Mouse (Mus musculus): ENCODE data around the gene Oxct2a. TPM values are rescaled to one million over a fixed set of nuclear protein-coding genes. Genes with fewer than 3 reads are reported as not detected.
A peak's percentile ranks its signal among the peaks of the same experiment; 100 is the strongest.
"Not testable (repeated sequence)": the region's sequence is repeated elsewhere in the genome, so short reads cannot be mapped to it uniquely, and the experiment has no call there.

Oxct2a gene
- polyA plus RNA-seq, 1 experiment from 2014 or later = not detected

DNA sequence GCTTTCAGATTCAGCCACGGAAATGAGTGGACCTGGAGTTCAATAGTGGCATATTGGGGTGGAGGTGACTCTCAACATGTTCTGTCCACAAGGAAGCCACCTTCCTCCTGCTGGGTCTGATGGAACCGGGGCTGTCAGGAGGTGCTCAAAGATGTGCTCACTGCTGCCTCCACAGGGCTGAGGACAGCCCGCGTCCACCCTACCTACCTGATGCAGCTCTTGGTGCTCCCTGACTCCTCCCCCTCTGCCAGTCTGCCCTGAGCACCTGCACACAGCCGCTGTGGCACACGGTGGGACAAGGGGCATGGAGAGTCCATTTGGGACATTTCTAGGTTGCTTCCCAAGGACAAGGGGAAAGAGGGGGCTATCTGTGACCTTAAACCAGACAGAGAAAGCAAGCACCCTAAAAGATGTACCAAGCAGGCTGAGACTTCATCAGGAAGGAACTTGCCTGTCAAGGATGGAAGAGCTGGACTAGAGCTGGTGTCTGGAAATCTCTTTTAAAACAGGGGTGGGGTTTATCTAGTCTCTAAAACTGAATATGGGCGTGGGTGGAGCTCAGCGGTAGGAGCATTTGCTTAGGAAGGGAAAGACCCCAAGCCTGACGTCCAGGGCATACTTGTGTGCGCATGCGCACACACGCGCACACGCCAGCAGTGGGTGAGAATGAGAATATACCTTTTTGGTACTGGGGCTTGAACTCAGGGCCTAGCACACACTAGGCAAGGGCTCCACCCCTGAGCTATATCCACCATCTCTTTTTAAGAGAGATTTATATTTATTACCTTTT is 12.6 kb upstream of the Oxct2a start:
- Histone ChIP-seq H3K9me3 (0 out of 2 replicates have a peak, but pooled peaks cover 7% of the 10 kb centered on the region), H3K4me2 (no peak overlapping the region), H3K27ac (replicated peaks) (no peak overlapping the region), H3K4me3 (no peak overlapping the region), H3K27me3 (replicated peaks) (peaks cover 27% of the 10 kb centered on the region), H3K36me3 (no peaks in the 10 kb centered on the region), H3K4me1 (no peaks in the 10 kb centered on the region), H3K9ac (no peak overlapping the region)
- no peak for ATAC-seq (ENCODE audit: extremely low read depth, insufficient number of reproducible peaks, low FRiP score, low TSS enrichment)
- WGBS = 63% methylated on average over 14 of the region's 14 CpGs

DNA sequence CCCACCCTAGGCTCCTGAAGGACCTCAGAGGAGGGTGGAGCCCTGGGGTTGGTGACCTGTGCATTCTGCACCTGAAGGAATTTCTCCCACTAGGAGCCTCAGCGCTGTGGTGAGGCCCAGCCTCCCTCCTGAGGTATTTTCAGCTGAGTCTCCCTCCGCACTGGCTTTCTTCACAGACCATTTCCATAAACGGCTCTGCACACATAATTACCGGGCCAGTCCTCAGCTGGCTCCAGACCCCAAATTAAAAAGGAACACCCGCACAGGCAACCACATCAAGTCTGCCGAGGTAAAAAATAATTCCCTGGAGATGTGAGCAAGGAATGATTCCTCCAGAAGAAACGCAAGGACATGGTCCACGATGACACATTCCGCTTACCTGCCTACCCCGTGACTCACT is 11.8 kb upstream of the Oxct2a start:
- H3K4me2 ChIP-seq; H3K4me3 ChIP-seq; ATAC-seq (ENCODE audit: extremely low read depth, insufficient number of reproducible peaks, low FRiP score, low TSS enrichment); H3K9ac ChIP-seq; H3K36me3 ChIP-seq; H3K4me1 ChIP-seq; H3K27ac ChIP-seq (replicated peaks); H3K9me3 ChIP-seq: not testable (repeated sequence)
- H3K27me3 ChIP-seq (replicated peaks) = peaks cover 20% of the 10 kb centered on the region
- WGBS = 69% methylated on average over 10 of the region's 10 CpGs

GRCm38 (mm10) chr4:123334177-123334576 is 10.7 kb upstream of the Oxct2a start:
- 57% methylated on average over 3 of the region's 3 CpGs for WGBS
- no peak overlapping the region for H3K9ac ChIP-seq
- no peak overlapping the region for H3K4me3 ChIP-seq
- no peak overlapping the region for H3K27ac ChIP-seq (replicated peaks)
- no peak overlapping the region for H3K4me2 ChIP-seq
- H3K4me1 ChIP-seq = no peaks in the 10 kb centered on the region
- no peak for ATAC-seq (ENCODE audit: extremely low read depth, insufficient number of reproducible peaks, low FRiP score, low TSS enrichment)
- 0 out of 2 replicates have a peak, but pooled peaks cover 7% of the 10 kb centered on the region for H3K9me3 ChIP-seq
- peaks cover 16% of the 10 kb centered on the region for H3K27me3 ChIP-seq (replicated peaks)
- no peaks in the 10 kb centered on the region for H3K36me3 ChIP-seq

- WGBS = 91% methylated on average over 4 of the region's 4 CpGs
- no peak for ATAC-seq (ENCODE audit: extremely low read depth, insufficient number of reproducible peaks, low FRiP score, low TSS enrichment)
Observed at GRCm38 (mm10) chr4:123333151-123333550, 9.7 kb upstream of the Oxct2a start.

GRCm38 (mm10) chr4:123331961-123332360 is 8.5 kb upstream of the Oxct2a start:
- not testable (repeated sequence) for H3K4me2 ChIP-seq; H3K27ac ChIP-seq (replicated peaks); H3K9ac ChIP-seq; H3K9me3 ChIP-seq; H3K4me1 ChIP-seq; ATAC-seq (ENCODE audit: extremely low read depth, insufficient number of reproducible peaks, low FRiP score, low TSS enrichment); H3K4me3 ChIP-seq; H3K36me3 ChIP-seq
- peaks cover 13% of the 10 kb centered on the region for H3K27me3 ChIP-seq (replicated peaks)
- 88% methylated on average over 1 of the region's 1 CpGs for WGBS

More at GRCm38 (mm10) chr4:123333151-123333550, 9.7 kb upstream of the Oxct2a start:
- 0 out of 2 replicates have a peak, but pooled peaks cover 7% of the 10 kb centered on the region for H3K9me3 ChIP-seq
- H3K27ac ChIP-seq (replicated peaks) = no peak overlapping the region
- no peaks in the 10 kb centered on the region for H3K36me3 ChIP-seq
- H3K27me3 ChIP-seq (replicated peaks) = peaks cover 10% of the 10 kb centered on the region
- H3K9ac ChIP-seq = no peak overlapping the region
- no peak overlapping the region for H3K4me3 ChIP-seq
- H3K4me1 ChIP-seq = no peaks in the 10 kb centered on the region
- no peak overlapping the region for H3K4me2 ChIP-seq

GRCm38 (mm10) chr4:123331326-123331725 is 7.9 kb upstream of the Oxct2a start:
- ATAC-seq (ENCODE audit: extremely low read depth, insufficient number of reproducible peaks, low FRiP score, low TSS enrichment) = no peak
- Histone ChIP-seq H3K9ac (no peak overlapping the region), H3K36me3 (no peaks in the 10 kb centered on the region), H3K4me2 (no peak overlapping the region), H3K27me3 (replicated peaks) (peaks cover 15% of the 10 kb centered on the region), H3K9me3 (0 out of 2 replicates have a peak, but pooled peaks cover 7% of the 10 kb centered on the region), H3K4me1 (no peaks in the 10 kb centered on the region), H3K27ac (replicated peaks) (no peak overlapping the region), H3K4me3 (no peak overlapping the region)
- WGBS = 46% methylated on average over 5 of the region's 5 CpGs

DNA sequence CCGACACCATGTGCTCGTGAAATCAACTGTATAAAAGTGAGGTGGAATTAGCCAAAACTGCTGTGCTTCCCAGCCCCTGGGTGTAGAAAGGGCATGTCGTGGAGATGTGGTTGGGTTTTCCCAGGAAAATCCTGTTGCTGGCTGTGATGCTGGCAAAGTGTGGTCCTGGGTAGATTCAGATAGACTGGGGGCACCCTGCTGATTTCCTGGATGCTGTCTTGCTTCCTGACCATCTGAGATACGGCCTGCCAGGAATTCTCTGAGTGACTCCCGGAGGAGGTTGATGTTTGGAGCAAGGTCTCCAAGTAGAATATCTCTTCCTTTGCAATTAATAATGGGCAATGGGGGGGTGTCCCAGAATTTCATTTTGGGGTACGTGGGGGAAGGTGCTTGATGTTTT is 5.5 kb upstream of the Oxct2a start:
- Histone ChIP-seq H3K9ac (no peak overlapping the region), H3K27me3 (replicated peaks) (peaks cover 5% of the 10 kb centered on the region), H3K4me3 (no peak overlapping the region), H3K9me3 (0 out of 2 replicates have a peak, but pooled peaks cover 7% of the 10 kb centered on the region), H3K4me2 (no peak overlapping the region), H3K4me1 (peaks cover 8% of the 10 kb centered on the region), H3K27ac (replicated peaks) (no peak overlapping the region), H3K36me3 (no peaks in the 10 kb centered on the region)
- ATAC-seq (ENCODE audit: extremely low read depth, insufficient number of reproducible peaks, low FRiP score, low TSS enrichment) = no peak
- WGBS = 54% methylated on average over 6 of the region's 6 CpGs

DNA sequence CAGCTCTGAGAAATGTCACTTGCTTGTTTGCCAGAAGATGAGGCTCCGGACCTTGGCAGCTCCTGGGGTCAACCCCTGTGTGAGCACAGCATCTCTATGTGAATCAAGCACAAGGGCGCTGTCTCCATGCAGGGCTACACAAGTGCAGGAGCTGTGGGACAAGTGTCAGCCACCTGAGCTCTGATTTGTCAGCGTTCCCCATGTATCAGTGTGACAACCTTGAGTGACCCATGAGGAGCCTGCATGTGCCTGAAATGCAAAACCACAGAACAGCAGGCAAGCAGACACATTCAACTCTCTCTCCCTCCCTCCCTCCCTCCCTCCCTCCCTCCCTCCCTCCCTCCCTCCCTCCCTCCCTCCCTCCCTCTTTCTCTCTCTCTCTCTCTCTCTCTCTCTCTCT is 4.2 kb upstream of the Oxct2a start:
- ATAC-seq (ENCODE audit: extremely low read depth, insufficient number of reproducible peaks, low FRiP score, low TSS enrichment) = no peak
- no peak overlapping the region for H3K4me3 ChIP-seq
- 38% methylated on average over 3 of the region's 3 CpGs for WGBS
- H3K9ac ChIP-seq = no peak overlapping the region
- peaks cover 18% of the 10 kb centered on the region for H3K27me3 ChIP-seq (replicated peaks)
- H3K36me3 ChIP-seq = no peaks in the 10 kb centered on the region
- H3K9me3 ChIP-seq = no peaks in the 10 kb centered on the region
- H3K4me1 ChIP-seq = peaks cover 13% of the 10 kb centered on the region
- H3K27ac ChIP-seq (replicated peaks) = no peak overlapping the region
- no peak overlapping the region for H3K4me2 ChIP-seq

DNA sequence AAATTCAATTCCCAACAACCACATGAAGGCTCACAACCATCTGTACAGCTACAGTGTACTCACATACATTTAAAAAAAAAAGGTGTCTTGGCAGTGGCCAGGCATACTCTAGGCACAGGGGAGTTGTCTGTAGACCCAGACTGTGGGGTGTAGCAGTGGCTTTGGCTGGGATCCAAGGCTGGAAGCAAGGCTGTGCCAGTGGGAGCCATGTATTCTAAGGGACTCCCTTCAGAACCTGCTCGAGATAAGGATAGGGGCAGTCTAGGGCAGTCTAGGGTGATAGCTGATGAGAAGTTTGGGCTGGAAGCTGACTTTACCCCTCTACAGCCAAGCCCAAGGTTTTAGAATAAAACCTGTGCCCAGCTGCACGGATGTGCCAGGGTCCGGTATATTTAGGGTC is 2.7 kb upstream of the Oxct2a start:
- Histone ChIP-seq H3K4me2 (no peak overlapping the region), H3K27me3 (replicated peaks) (peaks cover 29% of the 10 kb centered on the region), H3K36me3 (no peaks in the 10 kb centered on the region), H3K4me1 (peaks cover 13% of the 10 kb centered on the region), H3K4me3 (no peak overlapping the region), H3K9ac (no peak overlapping the region), H3K9me3 (no peaks in the 10 kb centered on the region), H3K27ac (replicated peaks) (no peak overlapping the region)
- peak; percentile 63; the same call in 1 of the 2 replicates for ATAC-seq (ENCODE audit: extremely low read depth, insufficient number of reproducible peaks, low FRiP score, low TSS enrichment)
- WGBS = 53% methylated on average over 3 of the region's 3 CpGs

- peaks cover 13% of the 10 kb centered on the region for H3K4me1 ChIP-seq
- H3K4me2 ChIP-seq = peak overlapping the region; percentile 64
- ATAC-seq (ENCODE audit: extremely low read depth, insufficient number of reproducible peaks, low FRiP score, low TSS enrichment); H3K36me3 ChIP-seq; H3K9me3 ChIP-seq; H3K9ac ChIP-seq; H3K27ac ChIP-seq (replicated peaks): not testable (repeated sequence)
- peak overlapping the region; percentile 39 for H3K4me3 ChIP-seq
- peaks cover 29% of the 10 kb centered on the region for H3K27me3 ChIP-seq (replicated peaks)
- WGBS = 9% methylated on average over 25 of the region's 38 CpGs
Observed at GRCm38 (mm10) chr4:123322910-123323309, 524 bp downstream of the Oxct2a start.

GRCm38 (mm10) chr4:123314497-123314896 is 8.9 kb downstream of the Oxct2a start:
- Histone ChIP-seq H3K4me2 (no peak overlapping the region), H3K4me3 (no peak overlapping the region), H3K9me3 (no peaks in the 10 kb centered on the region), H3K27ac (replicated peaks) (no peak overlapping the region), H3K36me3 (no peaks in the 10 kb centered on the region), H3K4me1 (peaks cover 5% of the 10 kb centered on the region; the same call in 1 of the 2 replicates), H3K9ac (no peak overlapping the region), H3K27me3 (replicated peaks) (no peaks in the 10 kb centered on the region)
- no peak for ATAC-seq (ENCODE audit: extremely low read depth, insufficient number of reproducible peaks, low FRiP score, low TSS enrichment)
- WGBS = 79% methylated on average over 3 of the region's 3 CpGs

GRCm38 (mm10) chr4:123313010-123313409 is 10.4 kb downstream of the Oxct2a start:
- WGBS = 78% methylated on average over 6 of the region's 6 CpGs
- Histone ChIP-seq H3K4me1 (peaks cover 16% of the 10 kb centered on the region), H3K9ac (no peak overlapping the region), H3K36me3 (no peaks in the 10 kb centered on the region), H3K9me3 (no peaks in the 10 kb centered on the region), H3K4me2 (no peak overlapping the region), H3K27ac (replicated peaks) (no peak overlapping the region), H3K4me3 (no peak overlapping the region), H3K27me3 (replicated peaks) (no peaks in the 10 kb centered on the region)
- ATAC-seq (ENCODE audit: extremely low read depth, insufficient number of reproducible peaks, low FRiP score, low TSS enrichment) = no peak

Measured in heart, embryonic 13.5 days (tissue).